Mouse (Mus musculus): ENCODE data around the gene Ttll5.
A peak's percentile ranks its signal among the peaks of the same experiment; 100 is the strongest.

Ttll5 gene

DNA sequence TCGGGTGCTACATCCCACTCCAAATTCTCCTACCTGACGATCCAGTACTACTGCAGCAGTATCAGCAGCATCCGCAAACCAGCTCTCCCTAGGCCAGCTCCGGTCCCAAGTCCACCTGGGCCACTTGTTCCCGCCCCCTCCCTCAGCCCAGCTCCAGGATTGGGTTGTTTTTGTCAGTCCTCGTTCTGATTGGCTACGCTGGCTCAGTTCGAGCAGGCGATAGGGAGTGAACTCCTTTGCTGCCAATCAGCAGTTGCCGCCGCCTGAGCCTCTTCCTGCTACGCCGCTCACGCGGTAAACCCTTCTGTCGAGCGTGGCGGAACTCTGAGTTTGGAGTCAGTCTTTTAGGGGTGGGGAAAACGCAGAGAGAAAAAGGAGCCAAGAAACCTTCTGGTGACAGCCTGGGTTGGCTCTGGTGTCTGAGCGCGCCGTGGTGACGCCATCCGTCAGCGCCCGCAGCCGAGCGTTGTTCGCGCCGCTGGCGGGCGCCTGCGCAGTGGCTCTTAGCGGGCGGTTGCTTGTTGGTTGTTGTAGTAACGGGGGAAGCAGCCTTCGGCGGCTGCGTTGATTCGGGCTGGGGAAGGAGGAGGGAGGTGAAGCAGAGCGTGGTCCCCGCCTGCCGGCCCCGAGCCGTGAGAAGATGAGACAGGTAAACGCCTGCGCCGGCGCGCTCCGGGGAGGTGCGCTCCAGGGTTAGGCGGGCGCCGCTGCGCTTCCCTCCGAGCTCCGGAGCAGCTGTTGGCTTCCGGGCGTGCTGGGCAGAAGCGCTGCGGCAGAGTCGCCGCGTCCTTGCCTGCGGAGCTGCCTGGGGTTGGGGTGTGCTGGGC, at the start of gene Ttll5, which contains the start of gene Erg28:
Gene Ttll5 (plus strand): TSS at position 222 of the 827 bp plus-strand sequence.
Gene Erg28 (minus strand): TSS at position 113 of the 827 bp plus-strand sequence.
- peak; percentile 94 for DNase-seq (ENCODE audit: low read depth)

DNA sequence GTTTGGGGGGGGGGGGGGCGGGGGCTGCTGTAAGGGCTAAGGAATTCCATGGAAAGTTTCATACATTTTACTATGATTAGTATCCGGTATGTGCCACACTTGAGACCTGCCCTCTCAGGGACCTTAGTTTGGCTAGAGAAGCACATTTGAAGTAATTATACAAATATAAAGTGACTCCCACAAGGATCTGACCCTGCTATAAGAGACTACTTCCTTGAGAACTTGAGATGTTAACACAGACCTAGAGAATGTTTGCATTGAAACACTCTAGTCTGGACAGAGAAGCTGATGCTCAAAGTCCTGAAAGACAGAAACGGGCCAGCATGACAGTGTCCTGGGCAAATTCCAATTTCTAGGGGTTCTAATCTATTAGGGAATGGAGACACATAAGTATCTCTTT, 45.5 kb upstream of the Ttll5 start:
- DNase-seq (ENCODE audit: low read depth) = no peak

DNA sequence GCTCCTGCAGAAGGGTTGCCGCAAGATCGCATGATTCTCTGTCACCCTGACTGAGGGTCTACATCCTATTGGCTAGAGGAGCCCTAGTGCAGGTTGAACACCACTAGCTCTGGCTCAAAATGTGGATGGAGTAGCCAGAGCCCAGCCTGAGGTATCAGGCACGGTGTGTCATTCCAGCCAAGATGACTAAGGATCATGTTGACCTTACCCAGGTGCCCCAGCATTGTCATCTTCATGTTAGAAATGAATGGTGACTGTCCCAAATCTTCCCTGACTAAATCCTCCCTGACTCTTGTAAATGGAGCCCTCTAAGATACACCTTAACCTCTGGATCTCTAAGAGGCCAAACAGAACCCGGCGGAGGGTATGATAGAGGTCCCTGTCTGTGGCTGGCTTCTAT, 44.8 kb upstream of the Ttll5 start:
- DNase-seq (ENCODE audit: low read depth) = no peak

DNA sequence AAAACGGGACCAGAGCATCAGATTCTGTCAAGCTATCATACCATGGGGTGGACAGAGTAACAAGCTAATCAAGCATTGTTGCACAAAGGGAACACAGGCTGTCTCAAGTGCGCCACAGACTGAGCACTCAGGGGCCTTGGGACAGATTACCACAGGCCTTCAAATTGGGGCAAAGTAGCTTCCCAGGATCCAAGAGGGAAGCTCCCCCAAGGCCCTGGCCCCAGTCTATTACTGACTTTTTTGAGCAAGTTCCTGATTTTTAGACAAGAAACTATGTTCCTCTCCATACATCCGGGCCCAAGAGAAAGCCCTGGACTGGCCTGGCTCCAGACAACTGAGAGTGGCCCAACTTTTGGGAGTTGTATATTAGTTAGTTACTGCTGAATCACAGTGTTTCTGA, 42.9 kb upstream of the Ttll5 start:
- no peak for DNase-seq (ENCODE audit: low read depth)

DNA sequence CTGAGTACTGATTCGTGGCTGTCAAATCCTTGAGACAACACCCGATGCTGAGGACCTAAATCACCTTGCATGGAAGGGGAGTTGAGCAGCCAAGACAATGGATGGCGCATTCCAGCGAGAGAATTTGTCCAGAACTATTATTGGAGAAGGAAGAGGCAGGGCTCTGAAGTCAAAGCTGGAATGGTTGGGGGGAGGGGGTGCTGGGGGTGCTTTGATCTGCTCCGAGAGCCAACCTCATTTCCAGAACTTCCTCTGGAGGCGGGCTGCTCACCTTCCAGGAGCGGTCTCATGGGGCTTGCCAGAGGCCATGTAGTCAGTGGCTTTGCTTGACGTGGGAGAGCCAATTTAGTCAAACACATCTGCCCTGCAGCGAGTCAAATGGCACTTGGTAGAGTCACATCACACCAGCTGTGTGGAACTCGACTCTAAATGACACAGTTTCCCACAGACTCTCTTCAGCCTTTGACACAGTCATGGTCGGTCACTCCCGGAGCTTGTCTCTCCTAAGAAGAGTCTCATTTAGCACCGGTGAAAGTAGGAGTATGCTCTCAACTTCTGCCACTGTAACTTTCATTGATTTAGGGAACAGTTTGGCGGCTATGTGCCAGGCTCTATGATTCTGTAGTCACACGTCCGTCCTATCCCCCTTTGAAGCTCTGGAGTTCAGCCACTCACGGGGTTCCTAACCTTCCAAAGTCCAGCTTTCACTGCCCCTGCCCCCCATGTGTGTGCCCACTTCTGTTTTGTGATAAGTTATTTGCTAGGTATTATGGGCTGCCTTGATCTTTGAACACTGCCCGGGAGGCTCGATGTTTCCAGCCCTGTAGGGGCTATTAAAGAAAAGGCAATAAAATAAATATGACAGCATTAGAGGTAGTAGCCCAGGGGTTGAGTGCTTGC, 39.3 kb upstream of the Ttll5 start:
- DNase-seq (ENCODE audit: low read depth) = no peak

DNA sequence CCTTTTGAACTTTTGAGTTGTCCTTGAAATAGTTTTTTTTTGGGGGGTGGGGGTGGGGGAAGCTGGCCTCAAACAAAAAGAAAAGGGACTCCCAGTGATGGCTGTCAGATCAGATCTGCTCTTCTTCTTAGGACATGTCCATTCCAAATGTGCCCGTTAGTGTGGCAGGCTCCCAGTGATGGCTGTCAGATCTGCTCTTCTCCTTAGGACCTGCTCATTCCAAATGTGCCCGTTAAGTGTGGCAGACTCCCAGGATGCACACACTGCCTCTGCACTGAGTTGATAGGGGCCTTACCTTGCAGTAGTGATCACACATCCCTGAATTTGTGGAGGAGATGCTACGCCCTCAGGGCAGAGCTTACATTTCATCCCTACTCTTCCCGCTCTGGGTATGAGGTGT, 32.3 kb upstream of the Ttll5 start:
- DNase-seq (ENCODE audit: low read depth) = no peak

DNA sequence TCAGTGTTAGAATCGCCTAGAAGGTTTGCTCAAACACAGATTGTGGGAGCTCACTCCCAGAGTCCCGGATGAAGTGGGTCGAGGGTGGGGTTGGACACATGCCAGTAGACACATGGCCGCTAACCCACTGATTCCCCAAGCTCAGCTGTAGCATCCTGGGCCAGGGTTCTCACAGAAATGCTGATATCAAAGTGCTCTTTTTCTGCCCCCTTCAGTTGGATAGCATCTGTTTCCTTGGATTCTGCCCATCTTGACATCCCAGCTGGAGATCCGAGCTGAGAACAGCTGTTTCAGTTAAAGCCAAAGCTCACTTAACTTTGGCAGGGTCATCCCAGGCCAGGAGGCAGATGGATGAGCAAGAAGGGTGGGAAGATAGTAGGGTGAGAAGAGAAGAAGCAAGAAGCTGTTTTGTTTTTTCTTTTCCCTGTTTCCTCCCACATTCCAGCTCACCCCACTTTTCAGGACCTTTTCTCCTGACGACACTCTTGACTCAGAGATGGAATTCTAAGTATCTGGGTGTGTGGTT, 31.6 kb upstream of the Ttll5 start:
- DNase-seq (ENCODE audit: low read depth) = no peak

DNA sequence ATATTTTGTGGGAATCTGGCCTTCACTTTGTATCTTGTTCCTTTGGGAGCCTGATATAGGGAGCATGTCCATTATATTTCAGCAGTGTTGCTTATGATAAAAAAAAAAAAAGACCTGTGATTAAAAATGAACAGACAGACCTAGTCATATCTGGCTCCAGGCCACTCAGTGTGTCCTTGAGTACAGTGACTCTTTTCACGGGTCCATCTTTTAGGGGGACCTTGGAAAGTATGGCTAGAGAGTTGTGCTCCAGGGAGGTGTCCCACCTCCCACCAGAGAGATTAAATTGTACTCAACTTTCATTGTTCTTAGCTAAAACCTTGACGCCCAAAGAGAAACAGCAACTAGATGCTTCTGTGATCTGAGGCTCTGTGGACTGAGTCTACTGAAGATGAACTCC, 30.4 kb upstream of the Ttll5 start:
- no peak for DNase-seq (ENCODE audit: low read depth)

DNA sequence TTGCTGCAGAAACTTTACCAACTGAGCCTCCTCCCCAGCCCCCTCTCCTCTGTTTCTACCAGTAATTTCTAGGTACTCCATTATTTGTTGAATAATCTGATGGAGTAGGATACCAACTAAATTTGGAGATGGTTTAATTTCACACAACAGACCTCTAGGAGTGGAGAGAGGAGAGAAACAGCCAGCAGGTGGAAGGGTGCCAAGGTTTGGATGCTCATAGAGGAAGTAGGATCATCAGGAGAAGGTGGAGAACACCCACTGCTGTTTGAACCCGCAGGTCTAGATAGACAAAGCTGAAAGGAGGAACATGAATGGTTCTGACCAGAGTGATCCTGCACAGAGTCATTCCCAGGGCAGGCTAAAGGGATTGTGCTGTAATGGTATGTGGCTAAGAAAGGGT, 28.9 kb upstream of the Ttll5 start:
- no peak for DNase-seq (ENCODE audit: low read depth)

DNA sequence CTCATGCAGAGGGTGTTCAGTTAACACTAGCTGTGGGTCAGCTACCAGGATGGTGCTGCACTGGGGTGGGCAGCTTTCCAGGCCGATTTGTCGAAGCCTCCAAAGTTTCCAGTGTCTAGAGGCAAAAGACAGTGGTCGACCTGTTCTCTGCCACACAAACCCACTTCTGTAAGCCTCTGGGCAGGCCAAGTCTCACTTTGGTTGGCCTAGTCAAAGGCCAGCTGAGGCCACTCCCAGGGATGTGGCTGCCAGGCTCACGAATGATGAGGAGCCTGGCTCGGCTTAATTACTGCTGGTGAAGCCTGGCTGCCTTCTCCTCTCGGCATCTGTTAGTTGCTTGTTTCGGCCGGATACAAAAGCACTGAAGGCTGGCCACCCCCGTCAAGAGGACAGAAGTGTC, 24.4 kb upstream of the Ttll5 start:
- DNase-seq (ENCODE audit: low read depth) = no peak

DNA sequence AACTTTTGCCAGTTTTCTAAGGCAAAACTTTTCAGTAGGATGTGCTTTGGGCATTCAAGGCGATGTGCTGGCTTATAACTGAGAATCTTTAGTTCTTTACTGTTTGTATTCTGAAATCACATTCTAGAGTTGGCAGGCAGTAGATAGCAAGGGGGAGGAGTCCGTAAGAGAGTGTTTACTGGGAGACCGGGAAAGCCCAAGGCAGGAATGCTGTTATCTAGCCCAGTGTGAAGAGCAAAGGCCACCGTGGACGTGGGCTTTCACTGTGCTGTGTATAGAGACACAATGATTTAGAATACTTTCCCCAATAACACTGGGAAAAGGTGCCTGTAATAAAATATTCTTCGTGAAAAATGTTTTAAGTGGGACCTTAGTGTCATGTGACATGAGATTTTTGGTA, 14.7 kb upstream of the Ttll5 start:
- DNase-seq (ENCODE audit: low read depth) = no peak

DNA sequence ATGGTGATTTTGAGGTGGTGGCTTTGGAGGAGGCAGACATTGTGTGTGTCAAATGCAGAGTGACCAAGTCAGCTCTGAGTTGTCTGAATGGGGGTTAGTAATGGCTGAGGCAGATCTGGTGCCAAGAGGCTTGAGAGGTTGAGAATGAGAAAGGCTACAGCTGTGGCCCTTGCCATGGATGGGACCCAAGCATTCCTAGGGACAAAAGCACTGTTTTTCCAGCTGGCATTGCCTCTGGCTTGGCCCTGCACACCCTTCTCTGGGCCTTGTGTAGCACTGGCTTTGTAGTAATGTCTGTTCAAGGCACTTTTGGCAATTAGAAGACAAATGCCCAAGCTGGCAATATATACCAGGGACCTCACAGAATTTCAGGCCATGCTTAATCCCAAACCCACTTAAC, 13.5 kb upstream of the Ttll5 start:
- DNase-seq (ENCODE audit: low read depth) = no peak

DNA sequence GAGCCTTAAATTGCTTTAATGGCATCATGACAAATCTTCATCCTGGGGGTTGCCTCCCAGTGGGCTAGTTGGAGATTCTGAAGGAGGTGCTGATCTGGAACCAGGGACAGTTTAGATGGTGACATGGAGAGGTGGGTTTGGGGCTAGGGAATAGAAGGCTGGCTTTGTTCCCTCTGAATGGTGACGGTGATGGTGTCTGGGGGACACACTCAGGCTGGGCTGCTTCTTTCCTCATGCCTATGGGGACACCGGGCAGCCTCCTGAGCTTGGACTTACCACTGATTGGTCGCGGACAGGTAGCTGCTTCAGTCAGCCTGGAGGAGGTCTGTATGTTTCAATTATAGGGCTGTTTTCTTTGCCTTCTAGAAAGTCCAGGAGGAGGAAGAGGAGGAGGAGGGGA, 12.8 kb upstream of the Ttll5 start:
- no peak for DNase-seq (ENCODE audit: low read depth)

DNA sequence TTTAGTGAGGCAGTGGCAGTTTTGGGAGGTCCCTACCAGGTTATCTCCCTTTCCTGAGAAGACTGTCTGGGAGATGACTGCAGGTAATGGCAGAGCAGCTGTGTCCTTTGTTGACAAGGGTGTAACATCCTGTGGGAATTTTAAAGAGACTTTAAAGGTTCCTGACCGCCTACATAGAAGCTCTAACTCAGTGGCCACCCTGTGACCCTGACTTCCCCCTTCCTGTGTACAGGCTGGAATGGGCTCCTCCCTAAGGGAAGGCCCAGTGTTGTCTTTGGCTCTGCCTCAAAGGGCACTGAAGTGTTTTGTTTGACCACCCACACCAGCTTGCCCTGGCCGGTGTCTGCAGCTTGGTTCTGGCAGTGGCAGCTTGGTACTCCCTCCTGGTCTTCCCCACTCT, 10.9 kb upstream of the Ttll5 start:
- no peak for DNase-seq (ENCODE audit: low read depth)

DNA sequence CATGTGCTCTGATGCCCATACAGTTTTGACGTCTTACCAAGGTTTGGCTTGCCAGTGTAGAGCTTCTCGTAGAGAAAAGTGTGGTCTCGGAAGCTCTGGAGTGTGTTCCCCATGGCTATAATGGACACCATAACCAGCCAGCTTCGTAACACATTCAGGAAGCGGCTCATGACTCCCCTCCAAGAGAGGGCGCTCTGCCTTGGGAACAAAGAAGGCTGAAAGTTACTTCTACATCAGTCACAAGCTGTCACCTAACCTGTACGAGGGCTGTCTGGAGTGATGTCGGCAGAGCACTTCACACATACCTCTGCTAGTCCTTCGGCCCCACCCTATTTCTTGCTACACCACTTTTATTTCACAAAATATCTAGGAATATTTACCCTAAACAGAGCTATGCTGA, 2.4 kb upstream of the Ttll5 start:
- no peak for DNase-seq (ENCODE audit: low read depth)

DNA sequence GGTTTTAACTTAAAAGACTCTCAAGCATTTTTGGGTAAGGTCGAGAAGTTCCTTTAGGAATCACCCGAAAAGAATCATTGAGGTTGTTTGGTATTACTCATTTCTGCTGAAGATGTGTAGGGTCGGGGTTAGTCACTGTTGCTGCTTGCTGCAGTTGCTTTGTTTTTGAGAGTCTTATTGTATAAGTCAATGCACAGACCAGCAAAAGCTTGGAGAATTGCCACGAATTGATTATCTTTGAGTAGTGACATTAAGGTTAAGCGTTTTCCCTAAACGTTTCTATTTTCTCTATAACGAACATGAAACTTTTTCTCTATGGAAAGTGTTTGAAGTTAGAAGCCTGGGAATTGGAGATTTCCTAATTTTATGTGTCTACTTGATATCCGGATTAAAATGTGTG, 902 bp downstream of the Ttll5 start:
- DNase-seq (ENCODE audit: low read depth) = peak; percentile 29

DNA sequence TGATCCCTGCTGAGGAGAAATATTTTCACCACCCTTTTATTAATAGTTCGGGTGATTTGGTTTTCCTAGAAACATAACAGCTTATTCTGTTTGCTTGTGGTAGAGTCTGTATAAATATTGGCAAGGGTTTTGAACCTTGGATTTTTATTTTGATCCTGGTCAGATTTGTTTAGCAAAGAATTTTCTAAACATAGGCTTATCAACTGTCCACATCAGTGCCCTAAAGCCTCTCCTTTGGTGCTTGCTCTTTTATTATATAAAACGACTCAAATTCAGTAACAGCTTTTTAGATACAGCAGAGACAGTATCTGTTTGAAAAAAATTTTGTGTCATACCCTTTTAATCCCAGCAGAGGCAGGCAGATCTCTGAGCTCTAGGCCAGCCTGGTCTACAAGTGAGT, 1.4 kb downstream of the Ttll5 start:
- DNase-seq (ENCODE audit: low read depth) = no peak

DNA sequence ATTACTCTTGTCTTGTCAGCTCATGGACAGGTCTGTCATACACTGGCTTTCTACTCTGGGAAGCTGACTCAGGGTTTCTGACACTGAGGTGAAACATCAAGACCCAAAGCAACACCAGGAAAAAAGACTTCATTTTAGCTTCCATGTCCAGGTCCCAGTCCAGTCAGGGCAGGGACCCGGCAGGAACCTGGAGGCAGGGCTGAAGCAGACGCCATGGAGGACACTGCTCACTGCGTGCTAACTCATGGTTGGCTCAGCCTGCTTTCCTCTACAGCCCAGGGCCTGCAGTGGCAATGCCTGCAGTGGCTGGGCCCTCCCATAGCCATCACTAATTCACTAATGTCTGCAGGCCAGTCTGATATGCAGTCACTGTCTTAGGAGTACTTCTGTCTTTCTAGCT, 4.4 kb downstream of the Ttll5 start:
- DNase-seq (ENCODE audit: low read depth) = no peak

DNA sequence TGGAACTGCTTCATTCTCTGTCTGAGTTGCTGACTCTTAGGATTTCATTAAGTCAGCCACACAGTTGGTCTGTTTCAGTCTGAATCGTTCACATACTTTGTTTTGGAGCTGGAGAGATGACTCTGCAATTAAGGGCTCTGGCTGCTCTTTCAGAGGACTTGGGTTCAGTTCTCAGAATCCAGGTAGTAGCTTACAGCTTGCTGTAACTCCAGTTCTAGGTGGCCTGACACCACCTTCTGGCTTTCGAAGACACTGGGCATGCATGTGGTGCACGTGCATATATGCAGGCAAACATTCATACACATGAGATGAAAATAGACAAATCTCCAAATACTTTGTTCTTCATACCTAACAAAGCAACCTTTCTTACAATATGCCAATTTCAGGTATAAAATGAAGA, 5.4 kb downstream of the Ttll5 start:
- no peak for DNase-seq (ENCODE audit: low read depth)

DNA sequence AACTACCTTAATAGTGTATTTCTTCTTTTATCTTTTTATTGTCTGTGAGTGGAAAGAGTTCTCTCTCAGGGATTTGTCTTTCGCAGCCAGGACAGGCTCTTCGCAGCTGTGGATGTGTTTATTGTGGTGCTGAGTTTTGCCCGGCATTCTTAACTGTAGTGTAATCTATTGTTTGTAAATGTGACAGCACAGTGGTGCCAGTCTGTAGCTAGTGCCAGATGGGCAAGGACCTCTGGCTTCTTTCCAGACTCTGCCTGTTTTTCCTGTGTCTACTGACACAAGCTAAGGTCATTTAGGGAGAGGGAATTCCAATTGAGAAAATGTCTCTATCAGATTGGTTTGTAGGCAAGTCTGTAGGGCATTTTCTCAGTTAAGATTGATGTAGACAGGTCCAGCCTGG, 6.2 kb downstream of the Ttll5 start:
- no peak for DNase-seq (ENCODE audit: low read depth)

DNA sequence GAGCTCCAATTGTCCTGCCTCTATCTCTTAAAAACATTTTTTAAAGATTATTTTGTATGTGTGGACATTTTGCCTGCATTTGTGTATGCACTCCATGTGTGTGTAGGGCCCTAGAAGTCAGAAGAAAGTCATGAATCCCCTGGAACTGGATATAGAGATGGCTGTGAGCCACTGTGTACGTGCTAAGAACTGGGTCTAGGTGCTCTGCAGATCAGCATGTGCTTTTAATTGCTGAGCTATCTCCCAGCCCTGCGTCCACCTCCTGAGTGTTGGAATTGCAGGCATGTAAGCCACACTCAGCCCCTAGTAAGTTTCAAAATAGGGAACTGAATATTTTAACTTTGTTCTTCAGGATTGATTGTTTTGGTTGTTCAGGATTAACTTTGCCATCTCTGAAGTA, 10.1 kb downstream of the Ttll5 start:
- no peak for DNase-seq (ENCODE audit: low read depth)

DNA sequence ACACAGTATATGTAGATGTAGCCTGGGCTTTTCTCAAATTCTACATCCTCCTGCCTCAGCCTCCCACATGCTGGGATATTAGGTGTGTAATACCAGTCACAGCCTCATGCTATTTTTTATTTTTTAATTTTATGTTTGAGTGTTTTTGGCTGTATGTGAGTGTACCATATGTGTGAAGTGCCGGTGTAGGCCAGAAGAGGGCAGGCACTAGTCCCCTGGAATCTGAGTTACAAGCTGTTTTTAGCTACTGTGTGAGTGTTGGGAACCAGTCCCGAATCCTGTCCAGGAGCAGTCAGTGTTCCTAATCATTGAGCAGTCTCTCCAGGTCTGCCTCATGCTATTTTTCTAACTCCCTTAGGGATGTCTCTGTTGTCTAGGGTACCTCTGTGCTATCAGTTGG, 13.3 kb downstream of the Ttll5 start:
- DNase-seq (ENCODE audit: low read depth) = no peak

DNA sequence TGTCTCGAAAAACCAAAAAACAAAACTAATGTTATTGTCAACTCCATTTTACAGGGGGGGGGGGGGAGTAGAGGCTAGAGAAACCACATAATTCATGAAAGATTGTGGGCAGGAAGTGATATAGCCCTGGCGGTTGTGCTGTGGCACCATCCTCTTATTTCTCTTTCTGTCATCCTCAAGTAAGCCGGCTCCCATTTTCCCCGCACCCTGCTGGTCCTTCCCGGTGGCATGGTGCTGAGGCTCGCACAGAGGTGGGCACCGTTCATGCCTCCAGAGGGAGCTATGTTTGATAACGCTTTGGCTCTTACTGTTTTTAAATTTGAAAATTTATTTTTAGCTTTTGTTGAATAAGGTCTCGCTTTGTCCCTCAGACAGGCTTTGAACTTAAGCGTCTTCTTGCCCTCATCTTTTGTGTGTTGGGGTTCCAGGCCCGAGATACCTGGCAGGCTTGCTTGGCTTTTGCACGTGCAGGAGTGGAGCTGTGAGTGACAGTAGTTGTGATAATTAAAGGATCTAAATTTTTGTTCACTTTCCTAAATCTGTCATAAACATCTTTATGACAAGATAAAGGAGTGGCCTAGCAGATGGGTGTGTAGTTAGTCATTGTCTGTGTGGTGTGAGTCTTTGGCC, 15.0 kb downstream of the Ttll5 start:
- no peak for DNase-seq (ENCODE audit: low read depth)
